Mouse (Mus musculus) forebrain, embryonic 12.5 days (tissue): ENCODE data around the gene Adgrb3. TPM values are rescaled to one million over a fixed set of nuclear protein-coding genes. Genes with fewer than 3 reads are reported as not detected.
A peak's percentile ranks its signal among the peaks of the same experiment; 100 is the strongest.

ENCODE experiments used
- ATAC-seq: fragments of 200-750 bp; cut with Nextera tagmentation; 2 replicates; pipeline ENCODE4 v1.8.0; 2017; ENCODE audit warnings: moderate TSS enrichment; ENCODE audit not compliant: low FRiP score
- H3K27ac ChIP-seq: fragments of 300-500 bp; sonication (generic); 2 replicates; pipeline ENCODE4 v1.5.1; 2016; ENCODE audit warnings: mild to moderate bottlenecking
- H3K27me3 ChIP-seq: fragments of 300-500 bp; sonication (generic); 2 replicates; pipeline ENCODE4 v1.6.1; 2016; ENCODE audit warnings: mild to moderate bottlenecking
- H3K36me3 ChIP-seq: fragments of 300-500 bp; sonication (generic); replicated peaks from 2 replicates; pipeline ENCODE4 v1.6.1; 2016; ENCODE audit warnings: mild to moderate bottlenecking
- H3K4me1 ChIP-seq: fragments of 300-500 bp; sonication (generic); 2 replicates; pipeline ENCODE4 v1.6.1; 2016
- H3K4me2 ChIP-seq: fragments of 300-500 bp; sonication (generic); 2 replicates; pipeline ENCODE4 v1.6.1; 2016; ENCODE audit warnings: mild to moderate bottlenecking, moderate library complexity
- H3K4me3 ChIP-seq: fragments of 300-500 bp; sonication (generic); replicated peaks from 2 replicates; pipeline ENCODE4 v1.5.1; 2016; ENCODE audit warnings: mild to moderate bottlenecking
- H3K9ac ChIP-seq: fragments of 300-500 bp; sonication (generic); 2 replicates; pipeline ENCODE4 v1.6.1; 2016; ENCODE audit warnings: mild to moderate bottlenecking
- H3K9me3 ChIP-seq: fragments of 300-500 bp; sonication (generic); 2 replicates; pipeline ENCODE4 v1.6.1; 2016
- WGBS: fragments of 180-500 bp; shearing (Covaris S2); methylation state at CpG from one replicate; pipeline ENCODE4 v1.1.7; 2016; 5-methylcytosine and 5-hydroxymethylcytosine counted together
- polyA plus RNA-seq: library from polyadenylated mRNA; unstranded; fragments of >200 nt; fragmentation: Nextera tagmentation; extraction: Ambion mirVana; gene quantifications from 2 replicates; pipeline ENCODE4 v1.2.1, GENCODE M21; 2016

Adgrb3 gene
- polyA plus RNA-seq, 1 experiment from 2014 or later, result 18.0 TPM

DNA sequence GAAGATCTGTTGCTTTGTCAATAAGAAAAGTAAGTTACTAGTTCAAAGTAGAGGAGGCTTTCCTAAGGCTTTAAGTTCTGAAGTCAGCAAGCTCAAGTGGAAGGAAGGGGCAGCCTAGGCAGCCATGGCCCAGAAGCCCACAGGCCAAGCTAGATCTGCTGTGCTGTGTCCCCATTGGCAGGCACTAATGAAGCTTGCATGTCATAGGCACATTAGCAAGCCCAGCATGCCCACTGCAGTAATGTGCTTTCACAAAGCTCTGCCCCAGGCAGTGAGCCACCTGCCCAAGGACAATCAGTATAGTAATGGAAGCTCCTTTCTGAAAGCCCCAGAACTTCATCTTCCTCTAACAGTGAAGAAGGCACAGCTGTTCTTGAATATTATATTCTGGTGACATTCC, 484.6 kb downstream of the Adgrb3 start:
- Histone ChIP-seq H3K9ac (no peak overlapping the region), H3K27me3 (no peaks in the 10 kb centered on the region), H3K36me3 (no peaks in the 10 kb centered on the region), H3K4me1 (no peaks in the 10 kb centered on the region), H3K4me3 (no peak overlapping the region), H3K9me3 (no peaks in the 10 kb centered on the region), H3K4me2 (no peak overlapping the region), H3K27ac (no peak overlapping the region)
- no peak for ATAC-seq

DNA sequence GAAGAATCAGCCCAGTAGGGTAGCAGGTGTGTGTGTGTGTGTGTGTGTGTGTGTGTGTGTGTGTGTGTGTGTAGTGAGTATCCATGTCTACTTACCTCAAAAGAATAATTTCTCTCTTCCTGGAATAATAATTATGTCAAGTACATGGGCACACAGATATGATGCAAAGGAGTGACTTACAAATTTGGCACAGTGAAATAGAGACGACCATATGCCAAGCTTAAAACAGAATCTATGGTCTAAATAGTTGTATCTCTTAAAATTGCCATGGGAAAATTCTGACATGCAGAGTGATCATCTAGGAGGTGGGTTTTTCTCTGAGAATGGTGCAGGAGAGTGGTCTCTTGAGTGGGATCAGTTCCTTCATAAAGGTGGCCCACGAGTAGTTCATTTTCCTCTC, 504.1 kb downstream of the Adgrb3 start:
- no peak overlapping the region for H3K4me3 ChIP-seq
- H3K4me2 ChIP-seq, result no peak overlapping the region
- H3K27me3 ChIP-seq, result no peaks in the 10 kb centered on the region
- no peaks in the 10 kb centered on the region for H3K9me3 ChIP-seq
- no peak overlapping the region for H3K27ac ChIP-seq
- 76% methylated on average over 2 of the region's 2 CpGs for WGBS
- ATAC-seq, result no peak
- no peaks in the 10 kb centered on the region for H3K4me1 ChIP-seq
- H3K36me3 ChIP-seq, result no peaks in the 10 kb centered on the region
- no peak overlapping the region for H3K9ac ChIP-seq

- Histone ChIP-seq H3K36me3 (no peaks in the 10 kb centered on the region), H3K4me3 (no peak overlapping the region), H3K27ac (no peak overlapping the region), H3K4me1 (no peaks in the 10 kb centered on the region), H3K9me3 (no peaks in the 10 kb centered on the region), H3K27me3 (no peaks in the 10 kb centered on the region), H3K4me2 (no peak overlapping the region), H3K9ac (no peak overlapping the region)
- no peak for ATAC-seq
These were observed 512.4 kb downstream of the Adgrb3 start for GRCm38 (mm10) chr1:25317142-25317541.

- Histone ChIP-seq H3K27me3 (no peaks in the 10 kb centered on the region), H3K36me3 (no peaks in the 10 kb centered on the region), H3K9ac (no peak overlapping the region), H3K4me3 (no peak overlapping the region), H3K4me2 (no peak overlapping the region), H3K9me3 (no peaks in the 10 kb centered on the region), H3K4me1 (peaks cover 5% of the 10 kb centered on the region; the same call in 1 of the 2 replicates), H3K27ac (no peak overlapping the region)
- no peak for ATAC-seq
- 75% methylated on average over 2 of the region's 2 CpGs for WGBS
These were observed 517.2 kb downstream of the Adgrb3 start for GRCm38 (mm10) chr1:25312344-25312743.

DNA sequence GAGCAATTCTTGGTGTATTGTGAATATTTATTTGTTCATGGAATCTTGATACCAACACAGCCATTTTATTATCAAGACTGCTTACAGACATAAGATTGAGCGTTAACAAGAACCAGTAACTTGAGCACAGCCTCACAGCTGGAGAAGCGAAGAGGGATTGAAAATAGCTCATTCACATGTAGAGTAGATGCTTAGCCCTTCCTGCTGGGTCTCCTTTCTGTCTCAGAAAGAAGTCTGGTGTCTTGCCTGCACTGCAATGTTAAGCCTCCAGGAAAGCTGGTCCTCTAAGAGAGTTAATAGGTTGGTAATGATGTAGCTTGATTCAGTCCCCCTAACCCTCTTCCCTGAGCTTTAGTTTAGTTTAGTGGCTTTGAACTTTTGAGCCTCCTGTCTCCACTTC, 519.4 kb downstream of the Adgrb3 start:
- Histone ChIP-seq H3K4me1 (peaks cover 5% of the 10 kb centered on the region; the same call in 1 of the 2 replicates), H3K4me3 (no peak overlapping the region), H3K9ac (no peak overlapping the region), H3K27me3 (no peaks in the 10 kb centered on the region), H3K36me3 (no peaks in the 10 kb centered on the region), H3K9me3 (no peaks in the 10 kb centered on the region), H3K4me2 (no peak overlapping the region), H3K27ac (no peak overlapping the region)
- ATAC-seq, result no peak
- 9% methylated on average over 2 of the region's 2 CpGs for WGBS

- no peak for ATAC-seq
- H3K27ac ChIP-seq, result no peak overlapping the region
- no peaks in the 10 kb centered on the region for H3K36me3 ChIP-seq
- H3K9ac ChIP-seq, result no peak overlapping the region
- WGBS, result 92% methylated on average over 8 of the region's 8 CpGs
- H3K4me1 ChIP-seq, result no peaks in the 10 kb centered on the region
- no peaks in the 10 kb centered on the region for H3K9me3 ChIP-seq
- no peaks in the 10 kb centered on the region for H3K27me3 ChIP-seq
- H3K4me3 ChIP-seq, result no peak overlapping the region
- H3K4me2 ChIP-seq, result no peak overlapping the region
These were observed 548.0 kb downstream of the Adgrb3 start for GRCm38 (mm10) chr1:25281471-25281870.

DNA sequence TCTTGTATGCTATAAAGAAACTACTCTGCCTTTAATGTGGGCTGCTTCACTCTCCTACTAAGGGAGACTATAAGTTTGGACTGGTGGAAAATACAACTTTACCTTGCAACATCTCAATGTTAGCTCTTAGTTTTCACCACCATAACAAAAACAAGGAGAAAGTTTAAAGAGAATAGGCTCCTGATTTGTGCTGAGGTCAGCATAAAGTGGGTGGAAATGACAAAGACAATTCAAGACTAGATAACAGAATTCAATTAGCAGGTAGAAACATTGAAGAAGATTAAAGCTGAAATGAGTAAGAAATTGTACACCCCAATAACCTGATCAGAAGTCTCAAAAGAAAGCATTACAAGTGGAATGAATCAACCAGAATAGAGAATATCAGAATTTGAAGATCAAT, 578.9 kb downstream of the Adgrb3 start:
- H3K9ac ChIP-seq, result no peak overlapping the region
- H3K27me3 ChIP-seq, result no peaks in the 10 kb centered on the region
- no peak overlapping the region for H3K4me2 ChIP-seq
- no peaks in the 10 kb centered on the region for H3K36me3 ChIP-seq
- H3K4me3 ChIP-seq, result no peak overlapping the region
- no peak overlapping the region for H3K27ac ChIP-seq
- ATAC-seq, result no peak
- no peaks in the 10 kb centered on the region for H3K4me1 ChIP-seq
- no peaks in the 10 kb centered on the region for H3K9me3 ChIP-seq

DNA sequence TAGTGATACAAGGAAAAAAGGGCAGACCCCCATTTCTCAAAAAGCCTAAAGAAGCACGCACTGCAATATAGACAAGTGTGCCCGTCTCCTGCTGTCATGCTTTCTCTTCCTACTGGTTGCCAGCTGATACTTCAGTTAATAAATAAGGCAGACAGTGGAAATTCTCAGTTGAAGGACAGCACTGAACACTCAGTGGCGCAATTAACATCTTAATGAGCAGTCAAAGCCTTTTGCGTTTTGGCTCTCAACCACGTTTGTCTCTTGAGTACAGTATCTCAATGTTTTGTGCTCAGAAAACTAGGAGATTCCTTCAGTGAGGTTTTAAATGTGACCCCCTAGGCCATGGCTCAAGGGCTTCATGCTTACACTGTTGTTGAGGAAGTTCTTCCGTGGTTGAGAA, 587.1 kb downstream of the Adgrb3 start:
- Histone ChIP-seq H3K9me3 (no peaks in the 10 kb centered on the region), H3K27me3 (no peaks in the 10 kb centered on the region), H3K27ac (no peak overlapping the region), H3K4me3 (no peak overlapping the region), H3K4me1 (no peaks in the 10 kb centered on the region), H3K4me2 (no peak overlapping the region), H3K36me3 (no peaks in the 10 kb centered on the region), H3K9ac (no peak overlapping the region)
- no peak for ATAC-seq
- WGBS, result 66% methylated on average over 6 of the region's 6 CpGs

- H3K4me1 ChIP-seq, result peaks cover 6% of the 10 kb centered on the region; the same call in 1 of the 2 replicates
- H3K36me3 ChIP-seq, result no peaks in the 10 kb centered on the region
- peak overlapping the region; percentile 43 for H3K4me3 ChIP-seq
- peak; percentile 82 for ATAC-seq
- H3K9me3 ChIP-seq, result no peaks in the 10 kb centered on the region
- peak overlapping the region; percentile 59 for H3K4me2 ChIP-seq
- 9% methylated on average over 7 of the region's 7 CpGs for WGBS
- H3K9ac ChIP-seq, result peak overlapping the region; percentile 56
- peak overlapping the region; percentile 81; the same call in 1 of the 2 replicates for H3K27ac ChIP-seq
- no peaks in the 10 kb centered on the region for H3K27me3 ChIP-seq
These were observed 600.2 kb downstream of the Adgrb3 start for GRCm38 (mm10) chr1:25229245-25229750.

GRCm38 (mm10) chr1:25228381-25229244, 600.9 kb downstream of the Adgrb3 start:
- peak; percentile 90 for ATAC-seq

DNA sequence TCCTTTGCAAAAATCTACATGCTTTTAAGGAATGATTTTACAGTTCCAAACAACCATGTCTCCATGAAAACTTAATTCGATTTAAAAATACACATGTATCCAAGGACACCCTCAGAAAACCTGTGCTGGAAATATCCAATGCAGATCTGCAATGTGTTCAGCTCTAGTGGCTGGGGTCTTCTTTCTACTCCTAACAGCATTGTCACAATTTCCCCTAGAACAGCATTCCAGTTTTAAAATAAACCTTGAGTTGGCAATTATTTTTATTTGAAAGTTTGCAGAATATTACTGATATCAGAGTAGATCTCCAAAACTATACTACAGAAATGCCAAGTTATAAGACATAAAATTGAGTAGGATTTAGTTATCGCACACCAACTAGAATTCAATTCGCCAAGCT, 601.6 kb downstream of the Adgrb3 start:
- no peaks in the 10 kb centered on the region for H3K9me3 ChIP-seq
- peaks cover 6% of the 10 kb centered on the region; the same call in 1 of the 2 replicates for H3K4me1 ChIP-seq
- H3K27ac ChIP-seq, result peak overlapping the region; percentile 81
- H3K4me2 ChIP-seq, result peak overlapping the region; percentile 59
- 47% methylated on average over 3 of the region's 3 CpGs for WGBS
- H3K27me3 ChIP-seq, result no peaks in the 10 kb centered on the region
- peak overlapping the region; percentile 56 for H3K9ac ChIP-seq
- peak overlapping the region; percentile 43 for H3K4me3 ChIP-seq
- no peak for ATAC-seq
- H3K36me3 ChIP-seq, result no peaks in the 10 kb centered on the region

More at GRCm38 (mm10) chr1:25228381-25229244, 600.9 kb downstream of the Adgrb3 start:
- Histone ChIP-seq H3K4me2 (peak overlapping the region; percentile 59), H3K4me3 (peak overlapping the region; percentile 43), H3K9ac (peak overlapping the region; percentile 56), H3K4me1 (peaks cover 6% of the 10 kb centered on the region; the same call in 1 of the 2 replicates), H3K9me3 (no peaks in the 10 kb centered on the region), H3K36me3 (no peaks in the 10 kb centered on the region), H3K27ac (peak overlapping the region; percentile 81), H3K27me3 (no peaks in the 10 kb centered on the region)
- 2% methylated on average over 37 of the region's 37 CpGs for WGBS

- Histone ChIP-seq H3K9me3 (no peaks in the 10 kb centered on the region), H3K4me2 (no peak overlapping the region), H3K4me1 (no peaks in the 10 kb centered on the region), H3K27ac (no peak overlapping the region), H3K27me3 (no peaks in the 10 kb centered on the region), H3K4me3 (no peak overlapping the region), H3K9ac (no peak overlapping the region), H3K36me3 (no peaks in the 10 kb centered on the region)
- WGBS, result 28% methylated on average over 5 of the region's 5 CpGs
- peak; percentile 68; the same call in 1 of the 2 replicates for ATAC-seq
These were observed 624.9 kb downstream of the Adgrb3 start for GRCm38 (mm10) chr1:25204636-25205035.

DNA sequence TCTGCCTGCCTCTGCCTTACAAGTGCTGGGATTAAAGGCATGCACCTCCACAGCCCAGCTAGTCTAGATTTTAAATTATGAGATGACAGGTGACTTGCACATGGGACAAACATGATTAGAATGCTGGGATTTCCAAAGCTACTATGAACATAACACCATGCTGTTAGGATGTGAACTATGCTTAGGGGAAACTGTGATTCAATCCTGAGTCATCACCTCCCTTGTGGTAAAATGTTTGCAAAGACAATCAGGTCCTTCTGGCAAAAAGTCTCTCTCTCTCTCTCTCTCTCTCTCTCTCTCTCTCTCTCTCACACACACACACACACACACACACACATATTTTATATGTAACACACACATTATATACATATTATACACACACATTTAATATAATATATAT, 630.1 kb downstream of the Adgrb3 start:
- no peaks in the 10 kb centered on the region for H3K9me3 ChIP-seq
- no peak overlapping the region for H3K27ac ChIP-seq
- H3K4me3 ChIP-seq, result no peak overlapping the region
- H3K9ac ChIP-seq, result no peak overlapping the region
- no peak overlapping the region for H3K4me2 ChIP-seq
- no peaks in the 10 kb centered on the region for H3K4me1 ChIP-seq
- H3K36me3 ChIP-seq, result no peaks in the 10 kb centered on the region
- no peak for ATAC-seq
- H3K27me3 ChIP-seq, result no peaks in the 10 kb centered on the region
